Mouse (Mus musculus) forebrain, embryonic 16.5 days (tissue): ENCODE measurements around the gene Cenpq. TPM values are rescaled to one million over a fixed set of nuclear protein-coding genes. Genes with fewer than 3 reads are reported as not detected.

Experiments
- ATAC-seq: fragments of 200-750 bp; cut with Nextera tagmentation; 2 replicates; pipeline ENCODE4 v1.8.0; 2017; ENCODE audit warnings: mild to moderate bottlenecking, moderate library complexity
- H3K27ac ChIP-seq: fragments of 300-500 bp; sonication (generic); 2 replicates; pipeline ENCODE4 v1.5.1; 2014; ENCODE audit warnings: low read length, control low read depth
- H3K27me3 ChIP-seq: fragments of 300-500 bp; sonication (generic); replicated peaks from 2 replicates; pipeline ENCODE4 v1.6.1; 2014; ENCODE audit warnings: low read length; ENCODE audit not compliant: control insufficient read depth, insufficient read depth
- H3K36me3 ChIP-seq: fragments of 300-500 bp; sonication (generic); 2 replicates; pipeline ENCODE4 v1.6.1; 2014; ENCODE audit not compliant: control insufficient read depth, insufficient read depth
- H3K4me1 ChIP-seq: fragments of 300-500 bp; sonication (generic); replicated peaks from 2 replicates; pipeline ENCODE4 v1.6.1; 2014; ENCODE audit warnings: low read length; ENCODE audit not compliant: control insufficient read depth, insufficient read depth
- H3K4me2 ChIP-seq: fragments of 300-500 bp; sonication (generic); 2 replicates; pipeline ENCODE4 v1.6.1; 2014; ENCODE audit warnings: mild to moderate bottlenecking, low read length, control low read depth
- H3K4me3 ChIP-seq: fragments of 300-500 bp; sonication (generic); replicated peaks from 2 replicates; pipeline ENCODE4 v1.5.1; 2014; ENCODE audit warnings: mild to moderate bottlenecking, low read length, control low read depth
- H3K9ac ChIP-seq: fragments of 300-500 bp; sonication (generic); replicated peaks from 2 replicates; pipeline ENCODE4 v1.6.1; 2014; ENCODE audit warnings: low read depth, low read length, control low read depth
- H3K9me3 ChIP-seq: fragments of 300-500 bp; sonication (generic); 2 replicates; pipeline ENCODE4 v1.6.1; 2016; ENCODE audit warnings: low read length; ENCODE audit not compliant: control insufficient read depth
- WGBS: fragments of 180-500 bp; shearing (Covaris S2); extraction: QIAGEN DNeasy Blood & Tissue Kit; methylation state at CpG from one replicate; pipeline ENCODE4 v1.1.7; 2014; 5-methylcytosine and 5-hydroxymethylcytosine counted together
- polyA plus RNA-seq: library from polyadenylated mRNA; unstranded; fragments of >200 nt; fragmentation: Nextera tagmentation; extraction: Ambion mirVana; gene quantifications from 2 replicates; pipeline ENCODE4 v1.2.1, GENCODE M21; 2015

Cenpq gene
- polyA plus RNA-seq, 1 experiment from 2014 or later: 15.7 TPM

GRCm38 (mm10) chr17:40899783-40900363 is 35.0 kb downstream of the Cenpq start:
- Histone ChIP-seq H3K4me1 (no peaks in the 10 kb centered on the region), H3K9ac (no peak overlapping the region), H3K27ac (no peak overlapping the region), H3K27me3 (no peaks in the 10 kb centered on the region), H3K9me3 (no peaks in the 10 kb centered on the region), H3K36me3 (no peaks in the 10 kb centered on the region), H3K4me3 (no peak overlapping the region), H3K4me2 (no peak overlapping the region)
- ATAC-seq: no peak
- WGBS: 34% methylated on average over 4 of the region's 4 CpGs

GRCm38 (mm10) chr17:40896863-40897262 is 38.0 kb downstream of the Cenpq start:
- ATAC-seq: peak; percentile 63; the same call in 1 of the 2 replicates

GRCm38 (mm10) chr17:40887849-40888536 is 46.9 kb downstream of the Cenpq start:
- H3K27ac ChIP-seq: no peak overlapping the region
- no peaks in the 10 kb centered on the region for H3K9me3 ChIP-seq
- H3K9ac ChIP-seq: no peak overlapping the region
- no peak overlapping the region for H3K4me3 ChIP-seq
- no peaks in the 10 kb centered on the region for H3K4me1 ChIP-seq
- H3K4me2 ChIP-seq: no peak overlapping the region
- WGBS: 83% methylated on average over 4 of the region's 4 CpGs
- H3K27me3 ChIP-seq: no peaks in the 10 kb centered on the region
- H3K36me3 ChIP-seq: no peaks in the 10 kb centered on the region
- ATAC-seq: no peak

More at GRCm38 (mm10) chr17:40896863-40897262, 38.0 kb downstream of the Cenpq start:
- Histone ChIP-seq H3K4me2 (no peak overlapping the region), H3K27me3 (no peaks in the 10 kb centered on the region), H3K36me3 (no peaks in the 10 kb centered on the region), H3K4me1 (no peaks in the 10 kb centered on the region), H3K9ac (no peak overlapping the region), H3K27ac (no peak overlapping the region), H3K4me3 (no peak overlapping the region), H3K9me3 (no peaks in the 10 kb centered on the region)
- WGBS: 88% methylated on average over 1 of the region's 1 CpGs

GRCm38 (mm10) chr17:40885155-40885554 is 49.7 kb downstream of the Cenpq start:
- no peak overlapping the region for H3K4me2 ChIP-seq
- no peak overlapping the region for H3K4me3 ChIP-seq
- no peak for ATAC-seq
- 0 out of 2 replicates have a peak, but pooled peaks cover 3% of the 10 kb centered on the region for H3K4me1 ChIP-seq
- no peaks in the 10 kb centered on the region for H3K9me3 ChIP-seq
- no peak overlapping the region for H3K27ac ChIP-seq
- no peaks in the 10 kb centered on the region for H3K36me3 ChIP-seq
- no peak overlapping the region for H3K9ac ChIP-seq
- no peaks in the 10 kb centered on the region for H3K27me3 ChIP-seq
- WGBS: 87% methylated on average over 4 of the region's 4 CpGs

GRCm38 (mm10) chr17:40882172-40882571 is 52.7 kb downstream of the Cenpq start:
- H3K9me3 ChIP-seq: no peaks in the 10 kb centered on the region
- ATAC-seq: no peak
- H3K27me3 ChIP-seq: no peaks in the 10 kb centered on the region
- H3K9ac ChIP-seq: no peak overlapping the region
- no peaks in the 10 kb centered on the region for H3K36me3 ChIP-seq
- H3K4me3 ChIP-seq: no peak overlapping the region
- 91% methylated on average over 6 of the region's 6 CpGs for WGBS
- no peak overlapping the region for H3K27ac ChIP-seq
- H3K4me2 ChIP-seq: no peak overlapping the region
- H3K4me1 ChIP-seq: peaks cover 3% of the 10 kb centered on the region; the same call in 1 of the 2 replicates

GRCm38 (mm10) chr17:40879924-40880691 is 54.7 kb downstream of the Cenpq start, which contains the start of gene 9130008F23Rik:
TSS of gene 9130008F23Rik (minus strand) at chr17:40880559.
- peak within 1 kb of the TSS; percentile 59 for H3K4me3 ChIP-seq
- peak within 1 kb of the TSS; percentile 95 for H3K4me2 ChIP-seq
- H3K27me3 ChIP-seq: no peaks in the 10 kb centered on the region
- H3K9me3 ChIP-seq: no peaks in the 10 kb centered on the region
- H3K9ac ChIP-seq: peak within 1 kb of the TSS; percentile 60
- H3K4me1 ChIP-seq: peaks cover 3% of the 10 kb centered on the region; the same call in 1 of the 2 replicates
- H3K36me3 ChIP-seq: no peaks in the 10 kb centered on the region
- ATAC-seq: peak; percentile 87
- H3K27ac ChIP-seq: no peak within 1 kb of the TSS
- WGBS: under 1% methylated on average over 40 of the region's 40 CpGs

- Histone ChIP-seq H3K27ac (no peak overlapping the region), H3K4me3 (peak overlapping the region; percentile 59), H3K9me3 (no peaks in the 10 kb centered on the region), H3K9ac (no peak overlapping the region), H3K27me3 (no peaks in the 10 kb centered on the region), H3K4me1 (peaks cover 3% of the 10 kb centered on the region; the same call in 1 of the 2 replicates), H3K4me2 (peak overlapping the region; percentile 95), H3K36me3 (no peaks in the 10 kb centered on the region)
- ATAC-seq: no peak
- 17% methylated on average over 6 of the region's 6 CpGs for WGBS
Observed at GRCm38 (mm10) chr17:40879528-40879923, 55.3 kb downstream of the Cenpq start.

GRCm38 (mm10) chr17:40877741-40878140 is 57.1 kb downstream of the Cenpq start:
- peaks cover 3% of the 10 kb centered on the region; the same call in 1 of the 2 replicates for H3K4me1 ChIP-seq
- no peaks in the 10 kb centered on the region for H3K27me3 ChIP-seq
- H3K4me3 ChIP-seq: no peak overlapping the region
- no peak overlapping the region for H3K9ac ChIP-seq
- ATAC-seq: no peak
- H3K9me3 ChIP-seq: no peaks in the 10 kb centered on the region
- no peak overlapping the region for H3K27ac ChIP-seq
- H3K4me2 ChIP-seq: no peak overlapping the region
- no peaks in the 10 kb centered on the region for H3K36me3 ChIP-seq
- WGBS: 48% methylated on average over 3 of the region's 3 CpGs

GRCm38 (mm10) chr17:40875568-40875967 is 59.3 kb downstream of the Cenpq start:
- Histone ChIP-seq H3K9me3 (no peaks in the 10 kb centered on the region), H3K36me3 (no peaks in the 10 kb centered on the region), H3K27ac (no peak overlapping the region), H3K4me2 (no peak overlapping the region), H3K4me1 (peaks cover 3% of the 10 kb centered on the region; the same call in 1 of the 2 replicates), H3K27me3 (no peaks in the 10 kb centered on the region), H3K9ac (no peak overlapping the region), H3K4me3 (no peak overlapping the region)
- no peak for ATAC-seq
- 97% methylated on average over 1 of the region's 1 CpGs for WGBS
